Mouse (Mus musculus) intestine, embryonic 15.5 days (tissue): ENCODE results near the gene Tut4. TPM values are rescaled to one million over a fixed set of nuclear protein-coding genes. Genes with fewer than 3 reads are reported as not detected.

Experiments used
- ATAC-seq: fragments of 200-750 bp; cut with Nextera tagmentation; 2 replicates; pipeline ENCODE4 v1.8.0; 2017; ENCODE audit warnings: moderate TSS enrichment, moderate library complexity
- H3K27ac ChIP-seq: fragments of 300-500 bp; sonication (generic); 2 replicates; pipeline ENCODE4 v1.5.1; 2015; ENCODE audit warnings: mild to moderate bottlenecking, inconsistent platforms
- H3K27me3 ChIP-seq: fragments of 300-500 bp; sonication (generic); replicated peaks from 2 replicates; pipeline ENCODE4 v1.6.1; 2015; ENCODE audit warnings: inconsistent platforms
- H3K36me3 ChIP-seq: fragments of 300-500 bp; sonication (generic); 2 replicates; pipeline ENCODE4 v1.6.1; 2015; ENCODE audit warnings: inconsistent platforms
- H3K4me1 ChIP-seq: fragments of 300-500 bp; sonication (generic); replicated peaks from 2 replicates; pipeline ENCODE4 v1.6.1; 2015; ENCODE audit warnings: inconsistent platforms
- H3K4me2 ChIP-seq: fragments of 300-500 bp; sonication (generic); replicated peaks from 2 replicates; pipeline ENCODE4 v1.6.1; 2015; ENCODE audit warnings: mild to moderate bottlenecking, inconsistent platforms
- H3K4me3 ChIP-seq: fragments of 300-500 bp; sonication (generic); replicated peaks from 2 replicates; pipeline ENCODE4 v1.5.1; 2015; ENCODE audit warnings: inconsistent platforms
- H3K9ac ChIP-seq: fragments of 300-500 bp; sonication (generic); 2 replicates; pipeline ENCODE4 v1.6.1; 2015; ENCODE audit warnings: inconsistent platforms
- H3K9me3 ChIP-seq: fragments of 300-500 bp; sonication (generic); 2 replicates; pipeline ENCODE4 v1.6.1; 2016; ENCODE audit warnings: inconsistent platforms
- WGBS: fragments of 180-500 bp; shearing (Covaris S2); methylation state at CpG from one replicate; pipeline ENCODE4 v1.1.7; 2015; 5-methylcytosine and 5-hydroxymethylcytosine counted together
- polyA plus RNA-seq: library from polyadenylated mRNA; unstranded; fragments of >200 nt; fragmentation: Nextera tagmentation; extraction: Ambion mirVana; gene quantifications from 2 replicates; pipeline ENCODE4 v1.2.1, GENCODE M21; 2015

Tut4 gene
- 45.5 and 49.4 TPM in 2 replicates for polyA plus RNA-seq

DNA sequence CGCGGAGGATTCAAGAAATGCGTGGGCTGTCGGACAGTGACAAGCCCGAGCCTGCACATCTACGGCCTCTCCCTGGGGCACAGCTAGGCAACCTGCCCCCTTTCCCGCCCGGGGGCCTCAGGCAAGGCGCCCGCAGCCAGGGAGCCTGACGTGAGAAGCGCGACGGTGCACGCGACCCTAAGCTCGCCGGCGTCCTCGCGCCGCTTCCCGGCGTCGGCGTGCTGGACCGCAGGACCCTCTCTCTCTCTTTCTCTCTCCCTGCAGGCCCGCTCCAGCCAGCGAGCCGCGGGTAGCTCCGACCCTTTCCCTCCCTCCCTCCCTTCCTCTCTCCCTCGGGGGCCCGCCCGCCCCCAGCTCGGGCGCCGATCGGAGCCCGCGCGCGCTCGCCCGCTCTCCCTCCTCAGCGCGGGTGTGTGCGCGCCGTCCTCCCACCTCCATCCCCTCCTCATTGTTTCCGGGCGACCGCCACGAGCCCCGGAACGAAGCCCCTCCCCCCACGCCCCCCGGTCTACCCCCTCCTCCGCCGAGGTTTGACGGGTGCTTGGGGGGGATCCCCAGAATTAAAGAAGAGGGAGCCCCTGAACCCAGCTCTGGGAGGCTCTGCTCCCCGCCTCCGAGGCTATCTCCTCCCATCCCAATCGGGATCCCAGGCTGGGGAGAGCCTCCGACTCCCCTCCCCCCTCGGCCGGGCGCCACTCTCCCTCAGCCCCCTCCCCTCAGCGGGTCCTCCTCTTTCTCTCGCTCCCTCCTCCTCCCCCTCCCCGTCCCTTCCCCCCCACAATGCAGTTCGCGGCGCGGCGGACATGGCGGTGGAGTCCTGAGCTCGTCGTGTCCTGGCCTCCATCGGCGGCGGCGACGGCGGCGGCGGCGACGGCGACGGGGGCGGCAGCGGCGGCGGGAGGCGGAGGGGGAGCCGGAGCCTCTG is at the start of gene Tut4:
Tut4 (plus strand) TSS at position 196 of the 925 bp plus-strand sequence.
- Histone ChIP-seq H3K27me3 (no peaks in the 10 kb centered on the region), H3K9ac (peak within 1 kb of the TSS; percentile 86), H3K36me3 (no peaks in the 10 kb centered on the region), H3K4me1 (0 out of 2 replicates have a peak, but pooled peaks cover 4% of the 10 kb centered on the region), H3K4me2 (peak within 1 kb of the TSS; percentile 90), H3K9me3 (no peaks in the 10 kb centered on the region), H3K27ac (peak within 1 kb of the TSS; percentile 95), H3K4me3 (peak within 1 kb of the TSS; percentile 99)
- ATAC-seq = peak; percentile 91
- WGBS = under 1% methylated on average over 72 of the region's 97 CpGs

DNA sequence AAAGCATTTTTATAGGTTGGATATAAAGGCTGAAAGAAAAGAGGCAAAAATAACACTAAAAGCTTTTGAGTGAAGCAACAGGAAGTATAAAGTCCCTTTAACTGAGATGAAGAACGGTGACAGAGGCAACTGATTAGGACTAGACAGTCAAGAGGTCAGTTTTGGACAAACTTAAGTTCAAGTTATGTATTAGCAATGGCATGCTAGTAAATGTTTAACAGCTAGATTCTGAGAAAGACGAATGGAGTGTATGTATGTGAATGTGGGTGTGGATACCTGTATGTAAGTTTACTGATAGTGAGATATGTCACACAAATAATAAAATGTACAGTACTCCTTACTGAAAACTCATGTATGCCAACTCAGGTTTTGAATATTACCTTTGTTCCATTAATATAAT is 34.6 kb upstream of the Tut4 start:
- H3K4me3 ChIP-seq = no peak overlapping the region
- no peaks in the 10 kb centered on the region for H3K9me3 ChIP-seq
- WGBS = 48% methylated on average over 2 of the region's 2 CpGs
- no peaks in the 10 kb centered on the region for H3K36me3 ChIP-seq
- no peak overlapping the region for H3K4me2 ChIP-seq
- H3K27me3 ChIP-seq = no peaks in the 10 kb centered on the region
- H3K9ac ChIP-seq = no peak overlapping the region
- peaks cover 10% of the 10 kb centered on the region for H3K4me1 ChIP-seq
- H3K27ac ChIP-seq = no peak overlapping the region
- ATAC-seq = peak; percentile 66

GRCm38 (mm10) chr4:108427719-108428340 is 31.4 kb upstream of the Tut4 start:
- 32% methylated on average over 11 of the region's 11 CpGs for WGBS
- no peak overlapping the region for H3K27ac ChIP-seq

GRCm38 (mm10) chr4:108428341-108428721 is 30.9 kb upstream of the Tut4 start:
- no peaks in the 10 kb centered on the region for H3K27me3 ChIP-seq
- H3K9ac ChIP-seq = no peak overlapping the region
- 73% methylated on average over 6 of the region's 6 CpGs for WGBS
- no peaks in the 10 kb centered on the region for H3K36me3 ChIP-seq
- H3K9me3 ChIP-seq = no peaks in the 10 kb centered on the region
- no peak overlapping the region for H3K4me2 ChIP-seq
- no peak for ATAC-seq
- no peak overlapping the region for H3K4me3 ChIP-seq
- peaks cover 18% of the 10 kb centered on the region for H3K4me1 ChIP-seq
- no peak overlapping the region for H3K27ac ChIP-seq

More at GRCm38 (mm10) chr4:108427719-108428340, 31.4 kb upstream of the Tut4 start:
- Histone ChIP-seq H3K27me3 (no peaks in the 10 kb centered on the region), H3K36me3 (no peaks in the 10 kb centered on the region), H3K4me2 (no peak overlapping the region), H3K4me1 (peaks cover 18% of the 10 kb centered on the region), H3K4me3 (no peak overlapping the region), H3K9me3 (no peaks in the 10 kb centered on the region), H3K9ac (no peak overlapping the region)
- peak; percentile 76 for ATAC-seq

DNA sequence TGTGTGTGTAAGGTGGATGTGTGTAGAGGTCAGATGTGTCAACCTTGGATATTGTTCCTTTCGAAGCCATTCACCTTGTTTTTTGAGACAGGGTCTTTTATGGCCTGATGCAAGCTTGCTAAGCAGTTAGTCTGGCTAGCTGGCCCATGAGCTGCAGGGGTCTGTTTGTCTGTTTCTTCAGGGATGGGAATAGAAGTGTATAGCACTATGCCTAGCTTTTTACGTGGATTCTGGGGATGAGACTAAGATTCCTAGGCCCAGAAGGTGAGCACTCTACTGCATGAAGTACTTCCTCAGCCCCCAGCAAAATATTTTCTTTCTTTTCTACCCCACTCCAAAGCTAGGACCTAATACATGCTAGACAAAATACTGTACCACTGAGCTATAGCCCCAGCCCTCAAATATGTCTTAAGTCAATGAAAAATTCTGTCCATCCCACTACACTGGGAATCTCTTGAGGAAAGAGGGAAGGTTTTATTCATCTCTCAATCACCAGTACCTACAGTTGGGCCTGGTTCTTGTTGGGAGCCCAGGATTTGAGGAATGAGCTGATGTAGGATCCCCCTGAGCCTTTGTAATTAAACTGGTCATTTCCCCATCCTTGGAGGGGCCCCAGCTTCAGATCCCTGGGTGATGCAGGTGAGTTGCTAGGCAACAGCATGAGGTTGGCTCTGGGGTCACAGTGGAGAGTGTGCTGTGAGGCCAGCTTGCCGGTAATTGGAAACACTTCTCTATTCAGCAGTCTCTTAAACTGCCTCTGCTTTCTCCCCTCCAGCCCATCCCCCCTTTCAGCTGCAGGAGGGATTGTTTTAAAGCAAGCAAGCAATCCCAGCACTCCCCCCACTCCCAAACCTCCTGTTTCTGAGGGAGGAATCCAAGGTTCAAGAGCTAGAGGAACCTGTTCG is 28.3 kb upstream of the Tut4 start:
- H3K4me3 ChIP-seq = no peak overlapping the region
- H3K9ac ChIP-seq = no peak overlapping the region
- WGBS = 59% methylated on average over 4 of the region's 4 CpGs
- no peak overlapping the region for H3K4me2 ChIP-seq
- ATAC-seq = no peak; the same call in 1 of the 2 replicates
- no peaks in the 10 kb centered on the region for H3K27me3 ChIP-seq
- no peak overlapping the region for H3K27ac ChIP-seq
- H3K9me3 ChIP-seq = no peaks in the 10 kb centered on the region
- peaks cover 15% of the 10 kb centered on the region for H3K4me1 ChIP-seq
- no peaks in the 10 kb centered on the region for H3K36me3 ChIP-seq

DNA sequence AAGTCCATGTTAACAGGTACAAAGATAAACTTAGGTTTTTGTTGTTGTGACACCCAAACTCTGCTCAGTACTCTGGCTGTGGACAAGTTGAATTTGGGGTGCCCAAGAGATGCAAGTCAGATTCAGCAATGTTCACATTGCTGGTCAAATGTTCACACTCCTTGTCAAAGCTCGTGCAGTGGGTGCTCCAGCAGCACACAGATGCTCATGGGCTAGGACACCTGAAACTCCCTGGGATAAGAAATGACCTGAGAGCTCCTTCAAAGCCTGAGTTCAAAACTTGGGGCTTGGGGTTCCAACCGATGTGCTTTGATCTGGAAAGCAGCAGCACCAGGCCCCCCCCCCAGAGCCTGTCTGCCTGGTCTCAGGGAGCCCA is 27.7 kb upstream of the Tut4 start:
- WGBS = 48% methylated on average over 2 of the region's 2 CpGs
- H3K27ac ChIP-seq = no peak overlapping the region
- H3K36me3 ChIP-seq = no peaks in the 10 kb centered on the region
- H3K4me1 ChIP-seq = peaks cover 15% of the 10 kb centered on the region
- H3K4me3 ChIP-seq = no peak overlapping the region
- H3K4me2 ChIP-seq = no peak overlapping the region
- no peaks in the 10 kb centered on the region for H3K27me3 ChIP-seq
- no peak overlapping the region for H3K9ac ChIP-seq
- ATAC-seq = no peak
- H3K9me3 ChIP-seq = no peaks in the 10 kb centered on the region

GRCm38 (mm10) chr4:108433341-108433740 is 25.9 kb upstream of the Tut4 start:
- Histone ChIP-seq H3K9me3 (no peaks in the 10 kb centered on the region), H3K27me3 (no peaks in the 10 kb centered on the region), H3K27ac (no peak overlapping the region), H3K4me3 (no peak overlapping the region), H3K4me1 (peaks cover 11% of the 10 kb centered on the region), H3K4me2 (no peak overlapping the region), H3K36me3 (no peaks in the 10 kb centered on the region), H3K9ac (no peak overlapping the region)
- WGBS = 25% methylated on average over 6 of the region's 6 CpGs
- peak; percentile 21; the same call in 1 of the 2 replicates for ATAC-seq

- H3K27ac ChIP-seq = no peak overlapping the region
- 67% methylated on average over 4 of the region's 4 CpGs for whole genome bisulfite sequencing
- ATAC-seq = no peak
- H3K9ac ChIP-seq = no peak overlapping the region
- H3K4me3 ChIP-seq = no peak overlapping the region
- H3K9me3 ChIP-seq = no peaks in the 10 kb centered on the region
- no peak overlapping the region for H3K4me2 ChIP-seq
- H3K36me3 ChIP-seq = no peaks in the 10 kb centered on the region
- no peaks in the 10 kb centered on the region for H3K27me3 ChIP-seq
- peaks cover 11% of the 10 kb centered on the region for H3K4me1 ChIP-seq
Measured at GRCm38 (mm10) chr4:108434221-108434620, 25.0 kb upstream of the Tut4 start.

DNA sequence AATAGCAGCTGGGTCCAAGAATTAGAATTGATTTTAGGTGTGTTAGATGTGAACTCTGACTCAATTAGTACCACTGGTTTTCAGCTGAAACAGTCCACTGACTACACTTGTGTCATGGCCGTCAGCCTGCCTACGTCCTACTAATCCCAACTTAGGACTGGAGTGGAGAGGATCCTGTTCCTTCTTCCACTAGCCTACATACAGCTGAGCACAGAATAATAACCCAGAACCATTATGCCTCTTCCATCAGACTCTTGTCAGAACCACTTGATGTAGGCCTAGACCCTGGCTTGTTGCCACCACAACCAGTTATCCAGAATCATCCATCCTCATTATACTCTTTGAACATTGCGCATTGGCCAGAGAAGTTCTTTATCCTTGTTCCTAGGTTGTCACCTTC is 24.4 kb upstream of the Tut4 start:
- no peak for ATAC-seq
- 91% methylated on average over 3 of the region's 3 CpGs for WGBS

GRCm38 (mm10) chr4:108435646-108436045 is 23.6 kb upstream of the Tut4 start:
- H3K4me2 ChIP-seq = no peak overlapping the region
- H3K4me1 ChIP-seq = peaks cover 11% of the 10 kb centered on the region
- H3K9me3 ChIP-seq = no peaks in the 10 kb centered on the region
- H3K4me3 ChIP-seq = no peak overlapping the region
- H3K27ac ChIP-seq = no peak overlapping the region
- WGBS = 62% methylated on average over 3 of the region's 3 CpGs
- ATAC-seq = no peak
- H3K9ac ChIP-seq = no peak overlapping the region
- H3K36me3 ChIP-seq = no peaks in the 10 kb centered on the region
- no peaks in the 10 kb centered on the region for H3K27me3 ChIP-seq

More for the DNA sequence above, 24.4 kb upstream of the Tut4 start:
- H3K9ac ChIP-seq = no peak overlapping the region
- no peaks in the 10 kb centered on the region for H3K9me3 ChIP-seq
- no peak overlapping the region for H3K4me2 ChIP-seq
- no peaks in the 10 kb centered on the region for H3K27me3 ChIP-seq
- no peak overlapping the region for H3K27ac ChIP-seq
- H3K4me3 ChIP-seq = no peak overlapping the region
- no peaks in the 10 kb centered on the region for H3K36me3 ChIP-seq
- peaks cover 11% of the 10 kb centered on the region for H3K4me1 ChIP-seq

DNA sequence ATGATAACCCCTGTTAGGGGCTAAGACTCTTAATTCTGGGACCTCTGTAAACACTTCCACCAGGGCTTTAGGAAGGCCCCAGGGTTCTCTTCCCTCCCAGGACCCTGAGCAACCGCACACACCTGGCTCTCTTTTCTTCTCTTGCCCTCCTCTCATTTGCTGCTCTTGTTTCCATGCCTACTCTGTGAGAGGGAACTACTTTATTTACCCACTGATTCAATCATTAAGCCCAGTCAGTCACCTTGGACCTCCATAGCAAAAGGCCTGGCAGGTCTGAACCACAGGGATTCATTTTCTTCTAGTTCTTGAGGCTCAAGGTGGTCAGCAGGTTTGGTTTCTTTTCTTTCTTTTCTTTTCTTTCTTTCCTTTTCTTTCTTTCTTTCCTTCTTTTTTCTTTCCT is 23.0 kb upstream of the Tut4 start:
- H3K27ac ChIP-seq = no peak overlapping the region
- no peaks in the 10 kb centered on the region for H3K27me3 ChIP-seq
- no peak overlapping the region for H3K4me3 ChIP-seq
- no peak for ATAC-seq
- H3K36me3 ChIP-seq = no peaks in the 10 kb centered on the region
- 77% methylated on average over 1 of the region's 1 CpGs for WGBS
- H3K9ac ChIP-seq = no peak overlapping the region
- H3K4me2 ChIP-seq = no peak overlapping the region
- H3K4me1 ChIP-seq = peaks cover 8% of the 10 kb centered on the region
- H3K9me3 ChIP-seq = no peaks in the 10 kb centered on the region
